Mouse (Mus musculus) limb, embryonic 14.5 days (tissue): ENCODE data around the gene Cda. TPM values are rescaled to one million over a fixed set of nuclear protein-coding genes. Genes with fewer than 3 reads are reported as not detected.

Source experiments
- ATAC-seq: fragments of 200-750 bp; cut with Nextera tagmentation; 2 replicates; pipeline ENCODE4 v1.8.0; 2017; ENCODE audit warnings: low read depth, moderate number of reproducible peaks, moderate TSS enrichment; ENCODE audit not compliant: low FRiP score
- DNase-seq: peaks from one replicate; pipeline ENCODE4 v3.0.0-alpha.2; 2015; ENCODE audit warnings: low spot score
- H3K27ac ChIP-seq: fragments of 300-500 bp; sonication (generic); replicated peaks from 2 replicates; pipeline ENCODE4 v1.5.1; 2014; ENCODE audit warnings: low read depth, mild to moderate bottlenecking, low read length, moderate library complexity, mixed read lengths
- H3K27me3 ChIP-seq: fragments of 300-500 bp; sonication (generic); 2 replicates; pipeline ENCODE4 v1.6.1; 2014; ENCODE audit warnings: low read length, mixed read lengths; ENCODE audit not compliant: control insufficient read depth, insufficient read depth
- H3K36me3 ChIP-seq: fragments of 300-500 bp; sonication (generic); 2 replicates; pipeline ENCODE4 v1.6.1; 2014; ENCODE audit warnings: mild to moderate bottlenecking, low read length, moderate library complexity, mixed read lengths; ENCODE audit not compliant: control insufficient read depth, insufficient read depth
- H3K4me1 ChIP-seq: fragments of 300-500 bp; sonication (generic); 2 replicates; pipeline ENCODE4 v1.6.1; 2014; ENCODE audit warnings: antibody characterized with exemption, low read length, mixed read lengths; ENCODE audit not compliant: control insufficient read depth, insufficient read depth
- H3K4me2 ChIP-seq: fragments of 300-500 bp; sonication (generic); replicated peaks from 2 replicates; pipeline ENCODE4 v1.6.1; 2014; ENCODE audit warnings: low read depth, mild to moderate bottlenecking, low read length, moderate library complexity; ENCODE audit not compliant: severe bottlenecking
- H3K4me3 ChIP-seq: fragments of 300-500 bp; sonication (generic); replicated peaks from 2 replicates; pipeline ENCODE4 v1.5.1; 2014; ENCODE audit warnings: low read length
- H3K9ac ChIP-seq: fragments of 300-500 bp; sonication (generic); 2 replicates; pipeline ENCODE4 v1.6.1; 2014; ENCODE audit warnings: mild to moderate bottlenecking, low read depth, low read length, moderate library complexity; ENCODE audit not compliant: severe bottlenecking
- H3K9me3 ChIP-seq: fragments of 300-500 bp; sonication (generic); 2 replicates; pipeline ENCODE4 v1.6.1; 2016; ENCODE audit warnings: low read length; ENCODE audit not compliant: control insufficient read depth
- POLR2A ChIP-seq: fragments of 200-500 bp; IDR thresholded peaks from 2 replicates; pipeline ENCODE4 v1.8.0; 2012; ENCODE audit warnings: inconsistent platforms, mild to moderate bottlenecking, moderate library complexity, borderline replicate concordance; ENCODE audit not compliant: insufficient read depth, insufficient read length; ENCODE audit errors: extremely low read depth
- WGBS: fragments of 180-500 bp; shearing (Covaris S2); extraction: QIAGEN DNeasy Blood & Tissue Kit; methylation state at CpG from one replicate; pipeline ENCODE4 v1.1.7; 2014; 5-methylcytosine and 5-hydroxymethylcytosine counted together
- polyA plus RNA-seq, 2 experiments: library from polyadenylated mRNA; depleted of rRNA in 1 of 2; stranded (reverse) in 1 of 2; unstranded in 1 of 2; fragments of >200 nt; fragmentation: Nextera tagmentation in 1 of 2; extraction: Ambion mirVana in 1 of 2; gene quantifications; 2 replicates each; pipeline versions ENCODE4 v1.2.1 to v1.2.3; 2012 to 2014

Cda gene
- polyA plus RNA-seq, 2 experiments = 4.6 to 6.8 TPM

GRCm38 (mm10) chr4:138315781-138316180 is 52.0 kb downstream of the Cda start:
- no peak overlapping the region for H3K9ac ChIP-seq
- H3K4me2 ChIP-seq = no peak overlapping the region
- H3K4me3 ChIP-seq = no peak overlapping the region
- DNase-seq (no peak), ATAC-seq (no peak)
- no peaks in the 10 kb centered on the region for H3K4me1 ChIP-seq
- peaks cover 66% of the 10 kb centered on the region for H3K36me3 ChIP-seq
- no peaks in the 10 kb centered on the region for H3K27me3 ChIP-seq
- H3K9me3 ChIP-seq = no peaks in the 10 kb centered on the region
- no peak overlapping the region for H3K27ac ChIP-seq
- WGBS = 77% methylated on average over 9 of the region's 9 CpGs
- TF ChIP-seq POLR2A = no peak

GRCm38 (mm10) chr4:138313795-138314194 is 54.0 kb downstream of the Cda start:
- Histone ChIP-seq H3K4me3 (no peak overlapping the region), H3K9me3 (no peaks in the 10 kb centered on the region), H3K4me1 (no peaks in the 10 kb centered on the region), H3K4me2 (no peak overlapping the region), H3K36me3 (peaks cover 80% of the 10 kb centered on the region), H3K9ac (no peak overlapping the region), H3K27ac (no peak overlapping the region), H3K27me3 (no peaks in the 10 kb centered on the region)
- no peak for TF ChIP-seq POLR2A
- ATAC-seq (no peak), DNase-seq (no peak)
- 93% methylated on average over 4 of the region's 4 CpGs for WGBS

GRCm38 (mm10) chr4:138313021-138313420 is 54.8 kb downstream of the Cda start:
- no peak for TF ChIP-seq POLR2A
- Histone ChIP-seq H3K4me1 (no peaks in the 10 kb centered on the region), H3K4me3 (no peak overlapping the region), H3K9ac (no peak overlapping the region), H3K4me2 (no peak overlapping the region), H3K27me3 (no peaks in the 10 kb centered on the region), H3K36me3 (peaks cover 81% of the 10 kb centered on the region), H3K27ac (no peak overlapping the region), H3K9me3 (no peaks in the 10 kb centered on the region)
- ATAC-seq (no peak), DNase-seq (no peak)
- WGBS = 87% methylated on average over 11 of the region's 11 CpGs

- DNase-seq = no peak
Measured at GRCm38 (mm10) chr4:138312105-138312504, 55.7 kb downstream of the Cda start.

GRCm38 (mm10) chr4:138311595-138311994 is 56.2 kb downstream of the Cda start:
- DNase-seq = no peak
- no peak overlapping the region for H3K4me2 ChIP-seq
- no peak for ATAC-seq
- no peak overlapping the region for H3K4me3 ChIP-seq
- H3K27ac ChIP-seq = no peak overlapping the region
- H3K36me3 ChIP-seq = peaks cover 79% of the 10 kb centered on the region
- no peak for TF ChIP-seq POLR2A
- no peaks in the 10 kb centered on the region for H3K9me3 ChIP-seq
- H3K4me1 ChIP-seq = no peaks in the 10 kb centered on the region
- H3K9ac ChIP-seq = no peak overlapping the region
- no peaks in the 10 kb centered on the region for H3K27me3 ChIP-seq
- WGBS = 60% methylated on average over 8 of the region's 8 CpGs

More at GRCm38 (mm10) chr4:138312105-138312504, 55.7 kb downstream of the Cda start:
- Histone ChIP-seq H3K4me2 (no peak overlapping the region), H3K4me1 (no peaks in the 10 kb centered on the region), H3K9me3 (no peaks in the 10 kb centered on the region), H3K27me3 (no peaks in the 10 kb centered on the region), H3K4me3 (no peak overlapping the region), H3K36me3 (peaks cover 82% of the 10 kb centered on the region), H3K9ac (no peak overlapping the region), H3K27ac (no peak overlapping the region)
- TF ChIP-seq POLR2A = no peak
- no peak for ATAC-seq
- 91% methylated on average over 3 of the region's 3 CpGs for WGBS
